Mouse (Mus musculus) mouse trophoblast stem cell (cell line): ENCODE data around the gene Eef1a1.
"Not testable (repeated sequence)": the region's sequence is repeated elsewhere in the genome, so short reads cannot be mapped to it uniquely, and the experiment has no call there.

Source experiments
- in situ Hi-C, 2 experiments: fragments of 300-500 bp; cut with MseI, MboI; formaldehyde crosslinking; loops; 2 replicates in 1 of 2; 3 replicates in 1 of 2; pipeline ENCODE4 v1.15.1; 2025

The Eef1a1 gene

DNA sequence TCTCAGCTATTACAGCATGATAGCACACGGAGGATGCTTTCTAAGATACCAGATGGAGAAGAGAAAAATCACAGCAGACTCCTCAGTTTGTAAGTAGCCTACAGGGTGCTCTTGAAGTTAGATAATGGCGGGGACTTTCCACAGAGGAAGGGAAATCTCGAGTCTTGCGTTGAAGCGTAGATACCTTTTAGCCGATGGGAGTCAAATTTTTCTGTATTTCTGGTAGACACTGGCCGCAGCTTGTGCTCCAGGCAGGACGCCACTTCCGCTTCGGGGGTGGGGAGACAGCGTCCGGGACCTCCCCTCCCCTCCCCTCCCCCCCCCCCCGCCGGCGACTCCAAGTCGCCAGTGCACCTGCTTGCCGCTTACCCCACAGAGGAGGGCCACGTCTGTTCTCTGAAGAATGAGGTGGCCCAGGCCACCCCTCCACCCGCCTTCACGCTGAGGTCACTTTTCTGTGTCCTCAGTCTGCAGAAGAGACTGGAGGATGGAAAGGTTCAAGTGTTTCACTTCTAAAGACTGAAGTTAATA, at the start of gene Eef1a1:
Gene Eef1a1 (minus strand): TSS at position 262 of the 531 bp plus-strand sequence.
- in situ Hi-C loops: no loop called here

DNA sequence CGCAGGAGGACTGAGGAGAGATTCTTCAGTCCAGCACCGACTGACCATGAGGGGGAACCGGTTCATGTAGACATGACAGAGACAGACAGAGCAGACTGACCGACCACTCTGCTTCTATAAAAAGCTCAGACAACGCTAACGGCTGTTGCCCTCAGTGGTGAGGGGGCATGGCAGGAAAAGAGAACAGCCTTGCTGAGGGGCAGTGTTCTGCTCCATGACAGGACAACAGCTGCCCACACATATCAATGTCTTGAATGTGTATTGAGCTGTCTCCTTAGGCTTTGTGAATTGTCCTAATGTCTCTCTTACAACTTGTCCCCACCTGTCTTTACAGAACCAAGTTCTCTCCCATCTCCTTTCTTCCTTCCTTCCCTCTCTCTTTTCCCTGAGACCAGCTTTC, 49.5 kb upstream of the Eef1a1 start:
- in situ Hi-C loops: no loop called here

DNA sequence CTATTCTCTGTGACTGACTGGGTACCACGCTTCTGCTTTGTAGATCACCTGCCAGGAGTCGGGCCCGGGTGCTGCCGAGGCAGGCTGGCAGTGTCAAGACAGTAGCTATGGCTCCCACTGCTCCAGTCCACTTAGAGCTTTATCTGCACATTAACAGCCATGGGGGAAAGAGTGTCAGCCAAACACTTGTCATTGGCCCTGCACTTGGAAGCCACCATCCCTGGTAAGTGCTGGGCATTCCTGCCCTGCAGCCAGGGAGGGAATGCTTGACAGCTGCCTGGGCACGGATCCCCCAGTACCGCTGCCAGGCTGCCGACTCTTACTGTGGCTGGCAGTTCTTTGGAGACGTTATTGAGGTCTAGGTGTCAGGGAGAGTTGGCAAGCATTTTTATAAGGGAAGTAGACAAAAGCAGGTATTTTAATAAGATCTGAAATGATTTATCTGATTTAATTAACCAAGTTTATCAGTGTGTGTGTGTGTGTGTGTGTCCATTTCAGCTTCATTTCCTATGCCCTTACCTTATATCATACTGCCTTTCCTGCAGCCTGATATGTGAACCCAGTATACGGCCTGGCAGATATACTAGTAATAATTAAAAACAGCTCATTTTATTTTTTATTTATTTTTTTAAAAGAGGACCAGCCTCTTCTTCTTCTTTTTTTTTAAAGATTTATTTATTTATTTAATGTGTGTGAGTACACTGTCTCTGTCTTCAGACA, 48.4 kb upstream of the Eef1a1 start:
- in situ Hi-C loops: no loop called here

DNA sequence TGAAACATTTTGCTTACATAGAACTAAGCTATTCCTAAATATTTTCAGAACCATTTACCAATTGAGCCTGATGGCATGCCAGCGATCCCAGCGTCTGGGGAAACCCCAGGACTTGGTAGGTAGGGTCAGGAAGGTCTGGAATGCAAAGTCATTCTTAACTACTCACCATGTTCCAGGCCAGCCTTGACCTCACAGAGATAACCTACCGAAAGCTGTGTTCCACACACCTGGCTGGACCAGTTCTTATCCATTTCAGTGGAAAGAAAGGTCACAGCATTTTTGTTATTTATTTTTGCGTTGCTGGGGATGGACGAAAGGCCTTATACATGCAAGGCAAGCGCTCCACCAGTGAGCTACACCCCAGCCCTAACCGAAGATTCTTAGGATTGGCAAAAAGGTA, 45.7 kb upstream of the Eef1a1 start:
- in situ Hi-C loops: no loop called here

DNA sequence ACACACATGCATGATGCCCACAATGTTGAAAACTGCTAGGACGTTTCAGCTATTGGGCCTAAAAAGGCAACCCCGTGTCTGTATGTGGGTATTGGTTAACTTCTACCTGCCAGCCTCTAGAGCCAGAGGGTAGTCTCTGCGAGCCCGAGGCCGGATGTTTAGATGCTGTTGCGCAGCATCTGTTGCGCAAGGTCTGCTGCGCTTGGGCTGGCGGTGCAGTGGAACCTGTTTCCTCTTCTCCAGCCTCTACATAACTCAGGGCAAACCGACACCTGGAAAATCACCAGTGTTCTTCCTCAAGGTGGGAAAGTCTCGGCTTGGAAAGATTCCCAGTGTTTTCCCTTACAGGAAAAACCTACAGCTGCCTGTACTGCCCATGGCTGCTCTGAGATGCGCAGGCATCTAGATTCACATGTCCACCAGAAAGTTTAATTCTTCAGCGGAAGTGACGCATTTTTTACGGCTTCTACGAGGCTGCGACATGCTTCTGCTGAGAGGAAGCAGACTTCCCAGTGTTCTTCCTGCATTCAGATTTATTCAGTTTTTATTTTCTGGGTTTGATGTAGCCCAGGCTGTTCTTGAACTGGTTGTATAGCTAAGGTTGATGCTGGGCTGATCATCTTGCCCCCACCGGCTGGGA, 44.5 kb upstream of the Eef1a1 start:
- in situ Hi-C loops: no loop called here

DNA sequence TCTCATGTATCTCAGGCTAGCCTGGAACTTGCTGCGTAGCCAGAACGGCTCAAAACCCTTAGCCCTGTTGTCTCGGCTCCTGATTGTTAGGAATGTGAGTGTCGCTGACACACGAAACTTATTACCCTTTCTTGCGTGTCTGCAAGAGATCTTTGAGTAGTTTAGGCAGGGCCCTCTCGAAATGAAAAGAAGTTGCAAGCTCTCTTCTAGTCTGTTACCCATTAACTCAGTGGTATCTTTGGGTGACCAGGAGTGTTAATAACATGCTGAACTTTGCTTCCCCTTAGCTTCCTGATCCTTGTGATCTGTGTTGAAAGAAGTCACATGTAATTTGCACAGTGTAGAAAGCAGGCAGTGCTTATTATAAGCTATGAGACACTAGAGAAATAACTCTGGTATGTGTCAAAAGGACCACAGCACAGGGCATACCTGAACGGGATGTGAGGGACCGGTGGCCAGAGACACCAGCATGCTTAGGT, 43.4 kb upstream of the Eef1a1 start:
- in situ Hi-C loops: no loop called here

DNA sequence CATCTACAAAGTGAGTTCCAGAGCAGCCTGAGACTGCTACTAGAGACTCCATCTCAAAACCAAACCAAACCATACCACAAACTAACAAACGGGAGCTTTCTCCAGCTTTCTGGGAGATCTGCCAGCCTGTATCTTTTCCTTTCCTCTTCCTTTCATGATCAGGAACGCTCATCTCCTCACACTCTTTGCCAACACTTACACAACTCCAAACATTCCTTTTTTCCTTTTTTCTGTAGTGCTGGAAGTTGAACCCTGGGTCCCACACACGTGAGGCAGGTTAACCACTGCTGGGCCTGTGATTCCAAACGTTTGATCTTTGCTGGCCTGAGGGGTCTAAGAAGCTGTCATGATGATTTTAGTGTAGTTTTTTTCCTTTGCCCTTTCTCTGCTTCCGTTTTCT, 42.9 kb upstream of the Eef1a1 start:
- in situ Hi-C loops: no loop called here

DNA sequence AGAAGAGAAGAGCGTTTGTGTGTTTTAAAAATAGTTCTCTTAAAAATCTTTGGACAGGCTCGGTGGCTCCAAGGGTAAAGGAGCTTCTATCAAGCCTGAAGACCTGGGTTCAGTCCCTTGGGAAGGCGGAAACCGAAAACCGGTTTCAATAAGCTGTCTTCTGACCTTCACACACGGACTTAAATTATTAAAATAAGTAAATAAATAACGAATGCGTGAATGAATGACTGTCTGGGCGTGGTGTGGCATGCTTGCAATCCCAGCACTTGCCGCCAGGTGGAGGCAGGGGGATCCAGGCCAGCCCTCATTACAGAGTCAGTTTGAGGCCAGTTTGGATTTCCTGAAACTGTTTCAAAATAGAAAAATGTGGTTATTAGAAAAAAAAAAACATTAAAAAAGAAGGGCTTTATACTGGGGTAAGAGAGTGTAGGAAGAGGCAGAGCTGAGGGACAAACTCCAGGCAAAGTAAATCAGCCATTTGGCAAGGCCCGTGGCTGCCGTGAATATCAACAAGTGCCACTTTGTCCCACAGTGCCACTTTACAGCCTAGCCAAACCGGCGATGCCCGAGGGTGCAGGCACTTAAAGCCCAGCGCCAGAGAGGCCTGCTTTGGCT, 38.9 kb upstream of the Eef1a1 start:
- in situ Hi-C loops: loop anchor here in 1 of 2 experiments (5.0 kb wide), 1 partner anchor 51 kb away; no protein-coding TSS in a partner anchor

DNA sequence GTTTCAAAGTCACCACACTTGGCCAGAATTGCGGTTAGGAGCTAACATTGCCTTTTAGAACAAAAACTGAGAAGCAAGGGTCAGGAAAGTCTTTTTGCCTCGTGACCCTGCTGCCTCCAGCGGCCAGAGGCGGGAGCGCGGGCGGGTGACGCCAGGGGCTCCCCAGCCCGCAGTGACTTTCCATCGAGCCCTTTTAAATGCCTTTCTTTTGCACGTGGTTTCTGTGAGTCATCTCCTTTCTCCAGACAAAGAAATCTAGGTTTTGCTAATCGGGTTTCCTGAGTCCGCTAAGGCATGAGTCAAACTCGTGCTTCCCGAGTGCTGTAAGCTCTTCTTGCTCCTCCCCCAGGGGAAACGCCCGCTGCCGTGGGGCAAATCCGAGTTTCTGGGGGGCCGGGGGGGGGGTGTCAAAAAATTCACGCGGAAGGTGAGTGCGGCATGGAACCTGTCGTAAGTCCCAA, 38.4 kb upstream of the Eef1a1 start:
- in situ Hi-C loops: loop anchor here in 1 of 2 experiments (5.0 kb wide), 1 partner anchor 50 kb away; no protein-coding TSS in a partner anchor

DNA sequence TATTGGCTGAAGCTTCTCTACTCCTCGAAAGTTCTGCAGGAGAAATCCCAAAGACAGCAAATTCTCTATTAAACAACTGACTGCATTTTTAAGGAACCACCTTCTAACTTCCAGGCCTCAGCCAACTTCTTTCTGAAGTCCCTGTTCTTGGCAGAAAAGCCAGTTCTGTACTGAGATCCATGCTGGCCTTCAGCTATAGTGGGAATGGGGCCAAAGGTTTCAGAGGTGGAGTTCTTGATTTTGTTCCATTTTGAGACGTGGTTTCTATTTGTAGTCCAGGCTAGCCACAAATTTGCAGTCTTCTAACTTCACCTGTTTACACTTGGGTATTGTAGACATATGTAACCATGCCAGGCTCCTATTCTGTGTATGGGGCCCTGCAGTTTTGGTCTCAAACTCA, 37.3 kb upstream of the Eef1a1 start:
- in situ Hi-C loops: loop anchor here in 1 of 2 experiments (5.0 kb wide), 1 partner anchor 49 kb away; no protein-coding TSS in a partner anchor

DNA sequence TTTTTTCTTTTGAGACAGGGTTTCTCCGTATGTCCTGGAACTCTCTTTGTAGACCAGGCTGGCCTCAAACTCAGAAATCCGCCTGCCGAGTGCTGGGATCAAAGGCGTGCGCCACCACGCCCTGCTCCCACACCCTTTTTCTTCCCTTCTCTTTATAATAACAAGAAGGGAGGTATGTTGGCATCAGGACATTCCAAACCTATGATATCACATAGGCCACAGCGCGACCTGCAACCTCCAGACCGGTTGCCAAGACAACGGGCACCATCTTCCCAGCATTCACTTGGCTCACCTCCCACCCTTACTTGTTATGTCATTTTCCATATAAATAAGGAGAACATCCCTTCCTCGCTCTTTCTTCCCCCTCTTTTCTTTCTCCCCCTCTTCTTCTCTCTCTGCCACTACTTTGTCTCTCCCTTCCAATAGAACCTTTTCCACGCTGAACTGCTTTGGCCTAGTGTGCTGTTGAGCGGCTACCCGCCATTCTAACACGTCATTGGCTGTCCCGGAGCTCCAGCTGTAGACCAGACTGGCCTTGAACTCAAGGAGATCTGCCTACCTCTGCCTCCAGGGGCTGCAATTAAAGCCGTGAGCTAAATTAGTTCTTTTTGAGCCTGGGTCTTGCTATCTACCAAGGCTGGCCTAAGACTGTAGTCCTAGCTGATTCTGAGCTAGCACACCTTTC, 36.6 kb upstream of the Eef1a1 start:
- in situ Hi-C loops: loop anchor here in 1 of 2 experiments (5.0 kb wide), 1 partner anchor 48 kb away; no protein-coding TSS in a partner anchor

DNA sequence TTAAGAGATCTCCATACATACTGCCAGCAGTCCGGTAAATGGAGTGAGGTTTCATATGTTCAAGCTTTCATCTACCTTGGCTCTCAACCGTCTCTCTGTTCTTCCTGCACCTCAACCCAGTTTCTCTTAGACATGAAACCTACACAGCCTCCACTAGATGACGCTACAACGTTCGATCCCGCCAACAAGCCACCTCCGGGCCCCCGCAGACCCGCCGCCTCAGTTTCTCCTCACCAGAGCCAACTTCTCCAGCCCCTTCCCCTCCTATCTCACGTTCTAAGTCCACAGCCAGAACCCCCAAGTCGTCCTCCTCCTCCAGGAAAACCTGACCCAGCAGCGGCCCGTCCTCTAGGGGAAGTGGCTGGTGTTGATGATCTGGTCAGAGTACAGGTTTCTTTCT, 32.7 kb upstream of the Eef1a1 start:
- in situ Hi-C loops: no loop called here

DNA sequence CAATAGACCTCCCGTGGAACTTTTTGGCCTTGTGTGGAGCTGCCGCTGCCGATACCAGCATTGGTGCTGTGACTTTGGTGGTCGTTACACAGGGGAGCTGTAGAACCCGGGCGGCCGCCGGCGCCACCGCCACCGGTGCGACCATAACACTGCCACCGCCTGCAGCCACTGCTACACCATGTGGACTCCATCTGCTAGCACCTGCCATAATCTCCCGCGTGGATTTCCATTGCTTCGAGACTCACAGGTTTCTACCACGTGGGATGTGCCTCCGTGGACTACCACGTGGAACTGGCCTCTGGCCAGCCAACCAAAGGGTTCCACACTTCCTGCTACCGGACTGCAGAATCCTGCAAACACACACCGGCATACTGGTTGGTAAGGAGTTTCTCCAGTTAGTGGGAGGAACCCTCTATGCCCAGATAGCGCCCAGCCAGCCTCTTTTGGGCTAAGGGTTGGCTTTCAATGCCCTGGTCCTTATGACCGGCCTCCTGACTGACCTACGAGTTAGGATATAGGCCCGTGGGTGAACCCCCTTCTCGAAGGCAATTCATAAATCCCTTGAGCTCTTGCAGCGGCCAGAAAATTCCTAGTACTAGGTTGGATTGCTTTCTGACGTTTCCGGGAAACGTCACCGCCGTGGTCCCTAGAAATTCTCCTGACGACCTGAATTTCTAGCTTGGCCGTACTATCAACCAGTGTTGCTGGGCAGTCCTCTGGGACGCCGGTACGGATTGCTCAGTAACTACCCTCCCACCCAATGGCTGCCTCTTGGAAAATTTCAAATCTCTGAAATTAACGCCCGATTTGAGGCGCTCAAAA, 32.0 kb upstream of the Eef1a1 start:
- in situ Hi-C loops: no loop called here

DNA sequence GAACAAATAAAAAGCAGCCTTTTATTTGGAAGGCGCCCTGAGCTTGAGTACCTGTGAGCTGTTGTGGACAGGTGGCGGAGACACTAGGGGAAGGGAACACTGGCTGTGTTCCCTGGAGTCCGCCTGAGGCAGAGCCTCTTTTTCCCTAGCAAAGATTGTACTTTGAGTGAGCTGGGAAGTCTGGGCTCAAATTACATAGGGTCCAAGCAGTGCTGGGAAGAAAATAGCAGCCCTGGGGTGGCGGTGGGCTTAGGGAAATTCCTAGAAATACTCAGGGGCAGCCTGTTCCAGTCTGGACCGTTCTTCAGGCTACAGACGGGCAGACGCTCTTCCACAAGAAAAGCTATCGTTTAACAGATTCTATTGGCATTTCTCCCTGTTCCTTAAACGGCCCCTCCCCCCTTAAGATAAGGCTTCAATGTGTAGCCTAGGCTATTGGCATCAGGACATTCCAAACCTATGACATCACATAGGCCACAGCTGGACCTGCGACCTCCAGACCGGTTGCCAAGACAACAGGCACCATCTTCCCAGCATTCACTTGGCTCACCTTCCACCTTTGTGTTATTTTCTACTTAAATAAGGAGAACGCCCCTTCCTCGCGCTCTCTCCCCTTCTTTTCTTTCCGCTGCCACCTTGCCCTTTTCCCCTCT, 31.3 kb upstream of the Eef1a1 start:
- in situ Hi-C loops: no loop called here

DNA sequence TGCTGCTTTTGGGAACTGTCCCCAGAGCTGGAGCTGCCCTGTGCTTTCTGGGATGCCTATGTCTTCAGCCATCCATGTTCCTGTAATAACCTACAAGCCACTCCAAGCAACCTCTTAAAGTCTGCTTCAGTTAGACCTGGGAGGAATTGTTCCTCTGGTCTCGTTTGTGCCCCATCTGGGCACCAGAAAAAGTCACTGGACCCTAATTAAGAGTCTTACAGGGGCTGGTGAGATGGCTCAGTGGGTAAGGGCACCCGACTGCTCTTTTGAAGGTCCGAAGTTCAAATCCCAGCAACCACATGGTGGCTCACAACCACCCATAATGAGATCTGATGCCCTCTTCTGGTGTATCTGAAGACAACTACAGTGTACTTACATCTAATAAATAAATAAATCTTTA, 28.3 kb upstream of the Eef1a1 start:
- in situ Hi-C loops: not testable (repeated sequence)

DNA sequence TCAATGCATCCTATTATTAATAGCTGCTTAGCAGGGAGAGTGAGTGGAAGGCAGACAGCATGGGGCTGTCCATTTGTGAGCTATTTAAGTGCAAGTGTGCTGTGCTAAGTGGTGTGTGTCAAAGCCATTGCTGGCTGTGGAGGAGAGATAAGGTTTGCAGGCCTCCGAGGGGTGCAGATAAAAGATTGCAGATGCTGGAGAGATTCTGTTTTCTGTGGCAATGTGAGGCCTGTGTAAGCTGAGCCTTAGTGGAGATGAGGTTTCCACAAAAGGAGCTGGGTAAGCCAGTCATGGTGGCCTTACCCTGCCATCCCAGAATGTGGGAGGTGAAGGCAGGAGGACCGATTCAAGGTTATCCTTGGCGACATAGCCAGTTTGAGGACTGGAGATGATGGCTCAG, 27.2 kb upstream of the Eef1a1 start:
- in situ Hi-C loops: no loop called here

DNA sequence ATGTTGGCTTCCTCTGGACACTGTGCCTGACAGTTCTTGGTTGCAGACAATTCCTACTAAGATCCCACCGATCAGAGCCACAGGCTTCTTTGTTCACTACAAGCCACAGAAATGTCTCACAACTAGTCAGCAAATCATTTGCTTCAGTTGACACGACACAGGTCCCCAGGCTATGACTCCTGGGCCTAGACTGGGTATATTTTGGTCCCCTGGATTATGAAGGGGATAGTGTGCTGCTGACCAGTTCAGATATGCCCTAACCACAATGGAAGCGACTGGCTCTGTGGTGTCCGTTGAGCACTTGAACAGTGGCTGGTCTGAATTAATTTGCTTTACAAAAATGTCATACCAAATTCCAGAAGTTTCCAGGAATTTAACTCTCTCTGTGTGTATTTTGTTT, 25.7 kb upstream of the Eef1a1 start:
- in situ Hi-C loops: no loop called here

DNA sequence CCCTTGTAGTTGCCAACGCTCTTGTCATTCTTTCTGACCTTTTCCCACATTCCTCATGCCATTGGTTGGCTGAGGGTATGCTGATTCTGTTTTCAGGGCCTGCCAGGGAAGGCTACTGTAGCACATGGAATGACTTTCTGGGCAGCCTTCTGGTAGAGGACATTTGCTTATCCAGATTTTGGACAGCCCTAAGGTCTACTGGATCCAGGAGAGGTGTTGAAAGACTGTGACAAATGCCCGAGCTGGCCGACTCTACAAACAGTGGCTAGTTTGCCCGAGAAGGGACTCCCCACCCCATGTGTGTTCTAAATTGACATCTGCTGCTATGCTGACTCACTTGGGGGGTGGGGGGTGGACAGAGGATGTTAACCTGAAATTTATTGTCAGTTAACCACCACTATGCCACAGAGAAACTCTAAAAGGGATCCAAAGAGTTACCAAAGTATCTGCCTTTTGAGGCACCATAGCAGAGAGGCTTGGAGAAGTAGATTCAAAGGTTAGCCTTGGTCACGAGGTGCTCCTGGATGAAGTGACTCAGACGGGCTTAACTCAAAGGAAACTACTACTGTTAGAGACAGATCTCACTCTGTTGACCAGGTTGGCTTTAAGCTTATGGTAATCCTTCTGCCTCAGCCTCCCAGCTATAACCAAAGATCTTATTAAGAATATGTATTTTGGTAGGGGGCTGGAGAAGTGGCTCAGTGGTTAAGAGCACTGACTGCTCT, 25.0 kb upstream of the Eef1a1 start:
- in situ Hi-C loops: no loop called here

DNA sequence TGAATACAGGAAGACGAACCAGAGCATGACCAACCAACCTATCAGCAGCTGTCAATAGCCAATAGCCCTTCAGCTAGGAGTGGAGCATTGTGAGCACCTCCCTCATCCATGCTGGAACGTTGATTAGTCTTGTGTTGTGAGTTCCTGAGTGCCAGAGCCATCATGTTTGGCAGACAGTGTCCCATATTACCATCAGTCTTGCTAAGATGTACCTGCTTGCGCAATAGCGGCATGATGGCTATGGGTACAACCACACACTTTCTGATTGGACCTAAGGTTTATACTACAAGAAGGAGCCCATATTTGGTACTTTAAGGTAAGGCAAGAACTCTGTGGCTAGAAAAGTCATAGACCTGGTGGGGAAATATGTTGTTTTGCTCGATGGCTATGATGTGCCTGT, 22.8 kb upstream of the Eef1a1 start:
- in situ Hi-C loops: no loop called here
